Mouse (Mus musculus): ENCODE measurements around the gene Muc4.

- TF ChIP-seq CTCF (IDR thresholded peaks at IDR 0.05; ENCODE audit: borderline replicate concordance, insufficient read depth, low read length) (no peak), POLR2A (IDR thresholded peaks at IDR 0.05; ENCODE audit: low read depth, low read length) (no peak)
Measured at GRCm38 (mm10) chr16:32815160-32815605, 79.5 kb downstream of the Muc4 start.
